Mouse (Mus musculus) heart, adult 9 months (tissue): ENCODE measurements around the gene Lxn.
A peak's percentile ranks its signal among the peaks of the same experiment; 100 is the strongest.

Experiments used
- DNase-seq, 2 experiments: peaks; one replicate each; pipeline ENCODE4 v3.0.0; 2022; ENCODE audit warnings: low spot score in 2 of 2

Lxn gene

DNA sequence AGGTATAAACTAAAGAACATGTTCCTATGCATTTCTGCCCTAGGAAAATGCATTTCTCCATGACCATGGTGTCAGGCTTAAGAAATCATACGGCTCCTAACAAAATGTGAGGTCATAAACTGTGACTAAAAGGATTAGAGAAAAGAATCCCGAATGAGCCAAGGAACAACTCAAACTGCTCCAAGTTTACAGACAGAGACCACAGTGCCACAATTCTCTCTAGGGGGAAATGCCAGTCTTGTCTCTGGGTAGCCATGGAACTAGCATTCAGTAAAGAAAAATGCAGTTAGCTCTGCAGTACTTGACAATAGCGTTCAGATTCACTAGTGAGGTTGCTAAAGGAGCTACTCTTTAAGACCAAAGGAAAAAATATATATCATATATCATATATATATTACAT is 3.8 kb downstream of the Lxn start:
- DNase-seq, result no peak

DNA sequence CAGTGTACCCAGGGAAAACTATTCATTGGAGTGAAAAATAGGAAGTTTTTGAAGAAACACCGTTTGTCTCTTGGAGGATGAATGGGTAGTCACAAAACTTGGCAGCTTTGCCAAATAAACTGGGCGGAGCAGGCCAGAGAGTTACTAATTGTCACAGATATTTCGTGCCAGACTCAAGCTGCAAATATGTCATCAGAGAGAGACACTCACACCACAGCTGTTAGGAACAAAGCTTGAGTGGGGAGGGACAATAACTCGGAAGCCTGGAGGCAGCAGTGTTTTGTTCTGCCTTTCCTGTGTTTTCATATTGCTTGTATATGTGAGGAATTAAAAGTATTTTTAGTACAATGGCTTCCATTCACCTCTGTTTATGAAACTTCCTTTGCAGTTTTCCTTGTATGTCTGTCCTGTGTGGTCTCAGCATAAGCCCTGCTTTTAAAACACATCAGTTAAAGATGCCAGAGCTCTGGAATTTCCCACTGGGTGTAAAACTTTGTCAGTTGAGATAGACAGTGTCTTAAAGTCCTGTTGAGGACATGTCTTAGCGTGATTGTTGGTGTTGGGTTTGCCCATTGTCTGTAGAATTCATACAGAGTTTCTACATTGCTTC is 13.0 kb downstream of the Lxn start:
- peak in 1 of 2 experiments; percentile 21 for DNase-seq

DNA sequence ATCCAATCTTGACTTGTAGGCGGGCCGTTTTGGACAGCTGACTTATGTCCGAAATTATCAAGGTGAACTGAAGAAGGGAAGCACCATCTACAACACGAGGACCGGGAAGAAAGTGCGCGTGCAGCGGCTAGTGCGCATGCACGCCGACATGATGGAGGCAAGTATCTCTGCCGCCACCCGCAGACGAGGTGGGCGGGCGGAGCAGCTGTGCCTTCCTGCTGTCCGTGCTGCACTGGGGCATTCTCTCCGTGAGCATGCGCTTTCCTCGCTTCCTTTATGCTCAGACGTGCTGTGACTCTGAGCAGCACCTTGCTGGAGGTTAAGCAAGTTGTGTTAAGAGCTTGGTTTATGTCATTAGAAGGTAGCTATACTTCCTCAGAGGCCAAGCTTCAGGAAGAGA is 14.1 kb downstream of the Lxn start:
- DNase-seq, result peak; percentile 21 to 33

DNA sequence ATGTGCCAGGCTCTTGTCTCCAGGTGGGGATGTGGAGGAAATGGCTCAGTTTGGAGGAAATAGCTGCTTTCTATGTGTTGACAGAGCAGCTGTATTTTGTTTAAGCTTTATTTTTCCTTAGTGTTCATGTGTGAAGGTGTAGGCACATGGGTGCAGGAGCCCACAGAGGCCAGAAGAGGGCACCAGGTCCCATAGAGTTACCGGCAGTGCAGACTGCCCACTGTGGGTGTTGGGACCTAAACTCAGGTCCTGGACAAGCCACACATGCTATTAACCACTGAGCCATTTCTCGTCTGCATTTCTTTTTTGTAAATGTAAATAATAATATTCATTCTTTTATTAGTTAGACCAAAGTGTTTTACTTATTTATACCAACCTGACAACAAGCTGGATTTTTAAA is 16.6 kb downstream of the Lxn start:
- DNase-seq, result no peak

DNA sequence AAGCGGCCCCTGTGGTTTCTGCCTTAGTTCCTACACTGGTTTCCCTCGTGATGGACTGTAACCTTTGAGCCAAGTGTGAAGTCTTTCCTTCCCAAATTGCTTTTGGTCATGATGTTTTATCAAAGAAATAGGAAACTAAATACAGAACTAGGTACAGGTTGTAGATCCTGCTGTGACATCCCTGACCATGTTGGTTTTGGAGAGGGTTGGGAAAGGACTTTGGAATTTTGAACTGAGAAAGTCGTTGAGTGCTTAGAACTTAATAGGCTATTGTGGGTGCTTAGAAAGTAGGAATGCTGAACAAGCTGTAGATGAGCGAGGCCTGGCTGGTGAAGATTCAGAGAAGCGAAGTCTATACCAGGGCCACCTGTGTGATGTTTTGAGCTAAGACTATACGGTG is 29.7 kb downstream of the Lxn start:
- no peak for DNase-seq

DNA sequence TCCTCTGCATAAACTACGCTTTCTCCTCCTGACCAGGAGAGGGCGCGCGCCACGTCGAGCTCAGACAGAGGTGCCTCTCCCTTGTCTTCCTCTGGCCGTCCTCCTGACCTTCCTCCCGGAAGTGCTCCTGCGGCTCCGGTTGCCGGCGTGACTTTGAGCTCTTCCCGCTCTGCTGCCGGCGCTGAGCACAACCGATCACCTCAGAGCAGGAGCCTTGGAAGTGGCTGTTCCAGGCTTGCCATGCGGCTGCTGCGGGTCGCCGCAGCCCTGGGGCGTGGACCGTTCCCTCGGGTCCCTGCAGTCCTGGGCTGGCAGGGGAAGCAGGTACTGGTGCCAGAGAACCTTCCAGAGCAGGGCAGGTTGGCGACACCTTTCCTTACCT is 33.7 kb downstream of the Lxn start, which contains the start of gene Gfm1:
Gfm1 (plus strand) TSS at position 98 of the 382 bp plus-strand sequence.
- peak; percentile 83 to 87 for DNase-seq

DNA sequence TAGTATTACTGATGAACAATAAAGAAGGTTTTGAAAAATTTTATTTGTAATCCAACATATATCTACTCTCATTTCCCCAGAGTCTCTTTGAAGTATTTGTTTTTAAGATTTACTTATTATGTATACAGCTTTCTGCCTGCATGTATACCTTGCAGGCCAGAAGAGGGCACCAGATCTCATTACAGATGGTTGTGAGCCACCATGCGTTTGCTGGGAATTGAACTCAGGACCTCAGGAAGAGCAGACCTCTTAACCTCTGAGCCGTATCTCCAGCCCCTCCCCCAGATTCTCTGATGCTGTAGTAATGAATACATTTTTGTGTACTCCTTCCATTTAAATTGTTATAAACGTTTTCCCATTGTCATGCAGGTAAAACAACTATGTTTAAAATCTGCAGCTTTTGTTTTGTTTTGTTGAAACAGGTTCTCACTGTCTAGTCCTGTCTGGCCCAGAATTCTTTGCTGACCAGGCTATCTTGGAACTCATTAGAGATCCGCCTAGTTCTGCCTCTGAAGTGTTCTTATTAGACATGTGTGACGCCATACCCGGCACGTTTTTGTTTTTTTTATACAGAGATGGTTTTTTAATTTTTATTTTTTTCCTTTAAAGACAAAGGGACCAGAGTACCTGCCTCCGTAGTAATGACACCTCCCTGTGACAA is 34.3 kb downstream of the Lxn start:
- no peak for DNase-seq
